9 mouse cellular contexts compared by ENCODE assay signal in genomic region chr12:85256074-85256751, GRCm38 (mm10). TPM values are rescaled to one million over a fixed set of nuclear protein-coding genes. Genes with fewer than 3 reads are reported as not detected.
DNase-seq lines count a peak whose midpoint lies in the region; ATAC-seq and TF ChIP-seq lines count a peak whose summit lies in the region.
"Had no signal": no experiment of that assay in that cellular context is flagged by ENCODE, and none has a peak within 500 bp of the region (broad histone marks: within the 10 kb centered on the region; RNA-seq: fewer than 3 reads in every experiment).

No protein-coding gene starts in this region.

- peaks cover 3% of the 10 kb centered on the region; the same call in 1 of the 2 replicates for H3K4me1 ChIP-seq in heart, embryonic 12.5 days (replicated peaks)
- H3K4me1 ChIP-seq in thymus, adult 2 months (replicated peaks; ENCODE audit: control insufficient read depth, insufficient read depth, low read length): peaks cover 9% of the 10 kb centered on the region
- H3K4me1 ChIP-seq in limb, embryonic 11.5 days (ENCODE audit: control insufficient read depth, insufficient read depth, low read length): 0 out of 2 replicates have a peak, but pooled peaks cover 2% of the 10 kb centered on the region
- no peaks in the 10 kb centered on the region for H3K4me1 ChIP-seq in hindbrain, embryonic 13.5 days (replicated peaks)

- no peak overlapping the region for H3K4me3 ChIP-seq in heart, embryonic 12.5 days
- H3K4me3 ChIP-seq in thymus, adult 2 months (ENCODE audit: control insufficient read depth, insufficient read depth, low read length): no peak overlapping the region
- H3K4me3 ChIP-seq in limb, embryonic 11.5 days (ENCODE audit: low read depth, low read length): no peak overlapping the region
- H3K4me3 ChIP-seq in hindbrain, embryonic 13.5 days: no peak overlapping the region
- H3K4me3 ChIP-seq: layer of hippocampus, adult 2 months had no signal

- no peak for TF ChIP-seq POLR2A in thymus, adult 2 months (IDR thresholded peaks at IDR 0.05; ENCODE audit: control insufficient read depth, extremely low read depth, insufficient read depth, low read length, poor library complexity)

- DNase-seq in heart, postnatal 10 days: no peak
- no peak for DNase-seq in thymus, adult 2 months
- DNase-seq in thymus, postnatal 4 days: no peak
- no peak for DNase-seq in limb, embryonic 11.5 days (ENCODE audit: low spot score)
- no peak for DNase-seq in adipocyte (ENCODE audit: low spot score)
- DNase-seq in cerebellum, postnatal 36 days: no peak

- intact Hi-C loops in heart, postnatal 10 days (cut with DNase I): no loop called here

- TF ChIP-seq CTCF in thymus, adult 2 months (IDR thresholded peaks at IDR 0.05; ENCODE audit: borderline replicate concordance, control insufficient read depth, extremely low read depth, insufficient read depth, low read length, poor library complexity): no peak

- WGBS in heart, embryonic 12.5 days: 63% methylated on average over 7 of the region's 7 CpGs
- WGBS in thymus, adult 2 months: 79% methylated on average over 7 of the region's 7 CpGs
- 69% methylated on average over 7 of the region's 7 CpGs for WGBS in limb, embryonic 11.5 days
- WGBS in hindbrain, embryonic 13.5 days: 80% methylated on average over 7 of the region's 7 CpGs

- H3K36me3 ChIP-seq in heart, embryonic 12.5 days: peaks cover 9% of the 10 kb centered on the region; the same call in 1 of the 2 replicates
- H3K36me3 ChIP-seq in thymus, adult 2 months (ENCODE audit: control insufficient read depth, insufficient read depth, low read length): no peaks in the 10 kb centered on the region; the same call in 1 of the 2 replicates
- no peaks in the 10 kb centered on the region for H3K36me3 ChIP-seq in limb, embryonic 11.5 days (ENCODE audit: control insufficient read depth, insufficient read depth, low read length)
- H3K36me3 ChIP-seq in hindbrain, embryonic 13.5 days: peaks cover 14% of the 10 kb centered on the region; the same call in 1 of the 2 replicates

- no peak overlapping the region for H3K4me2 ChIP-seq in heart, embryonic 12.5 days
- no peak overlapping the region for H3K4me2 ChIP-seq in limb, embryonic 11.5 days (ENCODE audit: low read depth, severe bottlenecking)
- H3K4me2 ChIP-seq in hindbrain, embryonic 13.5 days: no peak overlapping the region

- peak; percentile 64; the same call in 1 of the 2 replicates for ATAC-seq in heart, embryonic 12.5 days (ENCODE audit: insufficient number of reproducible peaks, low FRiP score)
- 0 out of 2 replicates have a peak, but pooled peaks have one; percentile 39 for ATAC-seq in limb, embryonic 11.5 days (ENCODE audit: insufficient number of reproducible peaks, low FRiP score, low TSS enrichment, low read depth)
- ATAC-seq in hindbrain, embryonic 13.5 days (ENCODE audit: low FRiP score): no peak

- H3K27me3 ChIP-seq in heart, embryonic 12.5 days (replicated peaks): no peaks in the 10 kb centered on the region
- no peaks in the 10 kb centered on the region for H3K27me3 ChIP-seq in thymus, adult 2 months (ENCODE audit: control insufficient read depth, insufficient read depth, low read length)
- no peaks in the 10 kb centered on the region for H3K27me3 ChIP-seq in limb, embryonic 11.5 days (ENCODE audit: control insufficient read depth, insufficient read depth, low read length)
- no peaks in the 10 kb centered on the region for H3K27me3 ChIP-seq in hindbrain, embryonic 13.5 days

- H3K9ac ChIP-seq in heart, embryonic 12.5 days: no peak overlapping the region
- H3K9ac ChIP-seq in limb, embryonic 11.5 days (ENCODE audit: low read length): no peak overlapping the region
- no peak overlapping the region for H3K9ac ChIP-seq in hindbrain, embryonic 13.5 days

- H3K9me3 ChIP-seq in heart, embryonic 12.5 days (replicated peaks): no peaks in the 10 kb centered on the region
- H3K9me3 ChIP-seq in limb, embryonic 11.5 days (ENCODE audit: control insufficient read depth, low read length): no peaks in the 10 kb centered on the region
- no peaks in the 10 kb centered on the region for H3K9me3 ChIP-seq in hindbrain, embryonic 13.5 days

- peak overlapping the region; percentile 52 for H3K27ac ChIP-seq in heart, embryonic 12.5 days (ENCODE audit: poor library complexity, severe bottlenecking)
- H3K27ac ChIP-seq in thymus, adult 2 months (ENCODE audit: control insufficient read depth, insufficient read depth, low read length): peak overlapping the region; percentile 12; the same call in 1 of the 2 replicates
- 0 out of 2 replicates have a peak overlapping the region, but pooled peaks have one; percentile 44 for H3K27ac ChIP-seq in limb, embryonic 11.5 days (replicated peaks; ENCODE audit: low read depth, low read length)
- H3K27ac ChIP-seq in hindbrain, embryonic 13.5 days: no peak overlapping the region
- H3K27ac ChIP-seq: layer of hippocampus, adult 2 months had no signal

RNA-seq across cellular contexts. Expression of gene Mlh3, which starts 14.2 kb away (rescaled TPM):
- polyA plus RNA-seq in heart, embryonic 12.5 days (2016; fragmentation: Nextera tagmentation; extraction: Ambion mirVana): 7.3 and 7.9 TPM in 2 replicates
- 1 to 10 TPM; 7.1 to 8.2 TPM for total RNA-seq in heart, postnatal 10 days (2021)
- 4.7 and 5.5 TPM in 2 replicates for polyA plus RNA-seq in thymus, adult 2 months (2012; rRNA removed)
- polyA plus RNA-seq in limb, embryonic 11.5 days (2014; fragmentation: Nextera tagmentation; extraction: Ambion mirVana): 9.5 and 10.3 TPM in 2 replicates
- 9.2 and 9.8 TPM in 2 replicates for polyA plus RNA-seq in hindbrain, embryonic 13.5 days (2015; fragmentation: Nextera tagmentation; extraction: Ambion mirVana)

RNA-seq across cellular contexts. Expression of gene Acyp1, which starts 32.0 kb away (rescaled TPM):
- 70.0 and 75.1 TPM in 2 replicates for polyA plus RNA-seq in heart, embryonic 12.5 days (2016; fragmentation: Nextera tagmentation; extraction: Ambion mirVana)
- 10 to 100 TPM; 21.3 to 22.9 TPM for total RNA-seq in heart, postnatal 10 days (2021)
- polyA plus RNA-seq in thymus, adult 2 months (2012; rRNA removed): 14.2 and 15.3 TPM in 2 replicates
- 55.1 and 62.3 TPM in 2 replicates for polyA plus RNA-seq in limb, embryonic 11.5 days (2014; fragmentation: Nextera tagmentation; extraction: Ambion mirVana)
- polyA plus RNA-seq in hindbrain, embryonic 13.5 days (2015; fragmentation: Nextera tagmentation; extraction: Ambion mirVana): 65.8 and 72.4 TPM in 2 replicates

RNA-seq across cellular contexts. Expression of gene Zc2hc1c, which starts 32.2 kb away (rescaled TPM):
- polyA plus RNA-seq in heart, embryonic 12.5 days (2016; fragmentation: Nextera tagmentation; extraction: Ambion mirVana): 0.81 and 0.96 TPM in 2 replicates
- 1 to 10 TPM; 1.6 to 1.7 TPM for total RNA-seq in heart, postnatal 10 days (2021)
- polyA plus RNA-seq in thymus, adult 2 months (2012; rRNA removed): 0.05 and 0.15 TPM in 2 replicates
- 0.67 and 0.85 TPM in 2 replicates for polyA plus RNA-seq in limb, embryonic 11.5 days (2014; fragmentation: Nextera tagmentation; extraction: Ambion mirVana)
- 1.2 and 1.5 TPM in 2 replicates for polyA plus RNA-seq in hindbrain, embryonic 13.5 days (2015; fragmentation: Nextera tagmentation; extraction: Ambion mirVana)

RNA-seq across cellular contexts. Expression of gene Eif2b2, which starts 36.9 kb away (rescaled TPM):
- polyA plus RNA-seq in heart, embryonic 12.5 days (2016; fragmentation: Nextera tagmentation; extraction: Ambion mirVana): 49.0 and 51.3 TPM in 2 replicates
- total RNA-seq in heart, postnatal 10 days (2021): 10 to 100 TPM; 56.5 to 57.8 TPM
- polyA plus RNA-seq in thymus, adult 2 months (2012; rRNA removed): 191 and 250 TPM in 2 replicates
- 102 and 103 TPM in 2 replicates for polyA plus RNA-seq in limb, embryonic 11.5 days (2014; fragmentation: Nextera tagmentation; extraction: Ambion mirVana)
- 84.4 and 84.5 TPM in 2 replicates for polyA plus RNA-seq in hindbrain, embryonic 13.5 days (2015; fragmentation: Nextera tagmentation; extraction: Ambion mirVana)
